Mouse (Mus musculus) intestine, embryonic 15.5 days (tissue): ENCODE data around the gene Uncx. TPM values are rescaled to one million over a fixed set of nuclear protein-coding genes. Genes with fewer than 3 reads are reported as not detected.

Experiments used
- polyA plus RNA-seq: library from polyadenylated mRNA; unstranded; fragments of >200 nt; fragmentation: Nextera tagmentation; extraction: Ambion mirVana; gene quantifications from 2 replicates; pipeline ENCODE4 v1.2.1, GENCODE M21; 2015

The Uncx gene
- polyA plus RNA-seq, 1 experiment from 2014 or later = not detected

Other genes starting within 250 kb of the Uncx start
- 20.1 and 20.5 TPM in 2 replicates for gene Adap1, start 217.9 kb upstream of the Uncx start, polyA plus RNA-seq
- gene Cox19, start 192.1 kb upstream of the Uncx start, polyA plus RNA-seq = 162 and 168 TPM in 2 replicates
- gene Cyp2w1, start 190.9 kb upstream of the Uncx start, polyA plus RNA-seq = 23.5 and 25.8 TPM in 2 replicates
- gene Gpr146, start 165.8 kb upstream of the Uncx start, polyA plus RNA-seq = 2.2 and 2.7 TPM in 2 replicates
- gene C130050O18Rik, start 138.2 kb upstream of the Uncx start, polyA plus RNA-seq = 0.81 and 0.85 TPM in 2 replicates
- 2.1 TPM in 2 replicates for gene Gper1, start 120.3 kb upstream of the Uncx start, polyA plus RNA-seq
- gene 3110082I17Rik, start 83.0 kb upstream of the Uncx start, polyA plus RNA-seq = 31.8 and 38.4 TPM in 2 replicates
- gene Zfand2a, start 58.9 kb upstream of the Uncx start, polyA plus RNA-seq = 6.0 and 7.0 TPM in 2 replicates
- 8.3 and 8.4 TPM in 2 replicates for gene Micall2, start 192.8 kb downstream of the Uncx start, polyA plus RNA-seq
- gene Ints1, start 232.2 kb downstream of the Uncx start, polyA plus RNA-seq = 22.2 and 25.4 TPM in 2 replicates
- gene Mafk, start 248.0 kb downstream of the Uncx start, polyA plus RNA-seq = 17.6 and 20.7 TPM in 2 replicates